Comparison of ENCODE assay signal across 8 mouse cellular contexts in genomic region chr19:5824043-5824825, GRCm38 (mm10). TPM values are rescaled to one million over a fixed set of nuclear protein-coding genes. Genes with fewer than 3 reads are reported as not detected.
A peak's percentile ranks its signal among the peaks of the same experiment; 100 is the strongest.
DNase-seq lines count a peak whose midpoint lies in the region.
"Had no signal": no experiment of that assay in that cellular context is flagged by ENCODE, and none has a peak within 500 bp of the region (broad histone marks: within the 10 kb centered on the region; RNA-seq: fewer than 3 reads in every experiment).

No protein-coding gene starts in this region.

- no peak overlapping the region for H3K4me3 ChIP-seq in brown adipose tissue, adult 24 weeks (ENCODE audit: insufficient read depth, low read depth, low read length)
- H3K4me3 ChIP-seq: neural tube, embryonic 13.5 days had no signal

- peak; percentile 61 for DNase-seq in kidney, adult 11 months
- no peak for DNase-seq in kidney, adult 8-10 months
- peak; percentile 70 for DNase-seq in heart, postnatal 4 days
- DNase-seq in skeletal muscle tissue, adult 2 months (ENCODE audit: low read depth, low spot score): peak; percentile 77
- no peak for DNase-seq in left cerebral cortex, postnatal 4 days
- no peak for DNase-seq in frontal cortex, adult 2 months (ENCODE audit: extremely low spot score in 1 of 2, low spot score in 1 of 2)

- H3K4me1 ChIP-seq in brown adipose tissue, adult 24 weeks (ENCODE audit: control insufficient read depth, insufficient read depth, insufficient read length, low read length): peaks cover 20% of the 10 kb centered on the region

- H3K27ac ChIP-seq in brown adipose tissue, adult 24 weeks (replicated peaks; ENCODE audit: low read depth, low read length): peak overlapping the region; percentile 43

- intact Hi-C loops in left cerebral cortex, postnatal 4 days (cut with DNase I): no loop called here

RNA-seq across cellular contexts. Expression of gene Frmd8, which starts 50.8 kb away (rescaled TPM):
- polyA plus RNA-seq in brown adipose tissue, adult 24 weeks (2012; ENCODE audit: insufficient read depth, insufficient read length, missing spikeins): 6.6 and 7.0 TPM in 2 replicates
- total RNA-seq in heart, postnatal 4 days (2021): 10 to 100 TPM; 18.6 to 20.9 TPM
- 10 to 100 TPM; 12.1 to 13.4 TPM for total RNA-seq in left cerebral cortex, postnatal 4 days (2021)
- polyA plus RNA-seq in frontal cortex, adult 2 months (2012; rRNA removed): 13.1 and 15.6 TPM in 2 replicates

RNA-seq across cellular contexts. Expression of gene Scyl1, which starts 53.0 kb away (rescaled TPM):
- polyA plus RNA-seq in brown adipose tissue, adult 24 weeks (2012; ENCODE audit: insufficient read depth, insufficient read length, missing spikeins): 49.2 and 54.3 TPM in 2 replicates
- 10 to 100 TPM; 60.6 to 69.0 TPM for total RNA-seq in heart, postnatal 4 days (2021)
- total RNA-seq in left cerebral cortex, postnatal 4 days (2021): 10 to 100 TPM; 81.7 to 81.8 TPM
- 111 and 120 TPM in 2 replicates for polyA plus RNA-seq in frontal cortex, adult 2 months (2012; rRNA removed)

RNA-seq across cellular contexts. Expression of gene Slc25a45, which starts 53.4 kb away (rescaled TPM):
- polyA plus RNA-seq in brown adipose tissue, adult 24 weeks (2012; ENCODE audit: insufficient read depth, insufficient read length, missing spikeins): 2.3 and 2.4 TPM in 2 replicates
- total RNA-seq in heart, postnatal 4 days (2021): 1 to 10 TPM; 5.4 to 6.2 TPM
- total RNA-seq in left cerebral cortex, postnatal 4 days (2021): 1 to 10 TPM; 1.4 to 2.0 TPM
- polyA plus RNA-seq in frontal cortex, adult 2 months (2012; rRNA removed): 7.8 and 8.7 TPM in 2 replicates

Comparison
In these comparisons a context has a peak if more than half of its experiments do, and no peak if none do; other contexts are left out.
1. DNase-seq: peak in kidney, adult 11 months (single experiment), heart, postnatal 4 days (single experiment) and skeletal muscle tissue, adult 2 months (single experiment); none in kidney, adult 8-10 months (0 of 2), left cerebral cortex, postnatal 4 days (single experiment) and frontal cortex, adult 2 months (0 of 2).